ENCODE assay signal across 20 mouse cellular contexts in the genomic region with DNA sequence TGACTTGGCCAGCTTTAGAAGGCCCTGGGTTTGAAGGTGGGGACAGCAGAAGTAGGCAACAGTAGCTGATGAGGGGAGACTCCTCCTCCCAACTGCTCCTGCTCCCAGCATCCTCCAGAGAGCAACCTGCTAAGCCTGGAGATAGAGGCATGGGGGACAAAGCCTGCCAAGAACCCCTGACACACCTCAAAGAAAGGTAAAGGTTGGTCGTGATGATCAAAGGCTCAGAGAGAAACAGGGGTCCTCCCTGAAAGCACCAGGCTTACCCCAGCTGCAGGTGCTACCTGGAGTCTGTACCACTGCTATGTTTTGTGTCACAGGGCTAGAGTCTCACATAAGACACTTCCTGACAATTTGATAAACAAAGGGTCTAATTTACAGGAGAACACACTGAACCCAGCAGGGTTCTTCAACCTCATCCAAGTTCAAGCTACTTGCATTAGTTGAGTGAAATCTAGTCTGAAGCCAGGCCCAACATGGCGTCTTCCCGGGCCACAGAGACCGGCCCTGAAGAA. TPM values are rescaled to one million over a fixed set of nuclear protein-coding genes. Genes with fewer than 3 reads are reported as not detected.
DNase-seq lines count a peak whose midpoint lies in the region; ATAC-seq and TF ChIP-seq lines count a peak whose summit lies in the region.
"Had no signal": no experiment of that assay in that cellular context is flagged by ENCODE, and none has a peak within 500 bp of the region (broad histone marks: within the 10 kb centered on the region; RNA-seq: fewer than 3 reads in every experiment).

No protein-coding gene starts in this region.

- H3K4me1 ChIP-seq in hindbrain, embryonic 10.5 days (replicated peaks): peaks cover 21% of the 10 kb centered on the region
- H3K4me1 ChIP-seq in hindbrain, embryonic 14.5 days (replicated peaks; ENCODE audit: control insufficient read depth, insufficient read depth, low read length): peaks cover 8% of the 10 kb centered on the region
- H3K4me1 ChIP-seq in E14TG2a.4 (replicated peaks; ENCODE audit: low read depth, low read length): peaks cover 91% of the 10 kb centered on the region
- peaks cover 28% of the 10 kb centered on the region for H3K4me1 ChIP-seq in limb, embryonic 10.5 days

- 87% methylated on average over 4 of the region's 4 CpGs for WGBS in hindbrain, embryonic 10.5 days
- WGBS in hindbrain, embryonic 14.5 days: 93% methylated on average over 4 of the region's 4 CpGs
- WGBS in limb, embryonic 10.5 days: 93% methylated on average over 4 of the region's 4 CpGs

- no peaks in the 10 kb centered on the region for H3K9me3 ChIP-seq in hindbrain, embryonic 10.5 days
- H3K9me3 ChIP-seq in hindbrain, embryonic 14.5 days (ENCODE audit: control insufficient read depth, low read length): no peaks in the 10 kb centered on the region
- no peaks in the 10 kb centered on the region for H3K9me3 ChIP-seq in E14TG2a.4 (ENCODE audit: low read length)
- H3K9me3 ChIP-seq in limb, embryonic 10.5 days (replicated peaks): no peaks in the 10 kb centered on the region
- H3K9me3 ChIP-seq: embryonic facial prominence, embryonic 12.5 days; forebrain, embryonic 15.5 days; heart, embryonic 15.5 days had no signal

- no peak overlapping the region for H3K9ac ChIP-seq in hindbrain, embryonic 14.5 days
- H3K9ac ChIP-seq: embryonic facial prominence, embryonic 12.5 days; forebrain, embryonic 15.5 days; heart, embryonic 15.5 days had no signal

- no peaks in the 10 kb centered on the region for H3K27me3 ChIP-seq in hindbrain, embryonic 10.5 days (ENCODE audit: insufficient read depth, poor library complexity, severe bottlenecking)
- no peaks in the 10 kb centered on the region for H3K27me3 ChIP-seq in hindbrain, embryonic 14.5 days (ENCODE audit: control insufficient read depth, insufficient read depth, low read length)
- no peaks in the 10 kb centered on the region for H3K27me3 ChIP-seq in E14TG2a.4 (ENCODE audit: insufficient read depth, low read length)
- 0 out of 2 replicates have a peak, but pooled peaks cover 3% of the 10 kb centered on the region for H3K27me3 ChIP-seq in limb, embryonic 10.5 days (ENCODE audit: low read depth, poor library complexity, severe bottlenecking)
- H3K27me3 ChIP-seq: embryonic facial prominence, embryonic 12.5 days; forebrain, embryonic 15.5 days had no signal

- H3K4me2 ChIP-seq in hindbrain, embryonic 14.5 days (replicated peaks): no peak overlapping the region
- H3K4me2 ChIP-seq: embryonic facial prominence, embryonic 12.5 days; forebrain, embryonic 15.5 days; heart, embryonic 11.5 days; heart, embryonic 15.5 days had no signal

- H3K27ac ChIP-seq in hindbrain, embryonic 10.5 days: peak overlapping the region; percentile 37; the same call in 1 of the 2 replicates
- no peak overlapping the region for H3K27ac ChIP-seq in hindbrain, embryonic 14.5 days
- peak overlapping the region; percentile 62 for H3K27ac ChIP-seq in limb, embryonic 10.5 days
- H3K27ac ChIP-seq: embryonic facial prominence, embryonic 12.5 days; forebrain, embryonic 15.5 days; heart, adult 2 months; heart, embryonic 15.5 days; hindbrain, postnatal 0 days had no signal

- H3K36me3 ChIP-seq in hindbrain, embryonic 10.5 days: no peaks in the 10 kb centered on the region
- no peaks in the 10 kb centered on the region for H3K36me3 ChIP-seq in hindbrain, embryonic 14.5 days (replicated peaks; ENCODE audit: control insufficient read depth, insufficient read depth)
- peaks cover 6% of the 10 kb centered on the region; the same call in 1 of the 2 replicates for H3K36me3 ChIP-seq in E14TG2a.4 (ENCODE audit: insufficient read depth, low read length)
- no peaks in the 10 kb centered on the region for H3K36me3 ChIP-seq in limb, embryonic 10.5 days
- H3K36me3 ChIP-seq: embryonic facial prominence, embryonic 12.5 days; forebrain, embryonic 15.5 days; heart, embryonic 15.5 days had no signal

- no peak for TF ChIP-seq CTCF in E14TG2a.4 (conservative IDR thresholded peaks at IDR 0.05; ENCODE audit: low read length)

- DNase-seq in hindbrain, embryonic 10.5 days (ENCODE audit: low spot score): no peak
- no peak for DNase-seq in hindbrain, embryonic 14.5 days (ENCODE audit: low spot score)
- DNase-seq in ES-CJ7 (ENCODE audit: low read depth, low spot score): peak; percentile 75
- no peak for DNase-seq in limb, embryonic 10.5 days (ENCODE audit: low spot score)
- no peak for DNase-seq in adrenal gland, postnatal 10 days

- H3K4me3 ChIP-seq in hindbrain, embryonic 10.5 days: no peak overlapping the region
- no peak overlapping the region for H3K4me3 ChIP-seq in hindbrain, embryonic 14.5 days (replicated peaks; ENCODE audit: low read length)
- peak overlapping the region; percentile 18; the same call in 1 of the 2 replicates for H3K4me3 ChIP-seq in E14TG2a.4 (replicated peaks; ENCODE audit: low read length)
- H3K4me3 ChIP-seq in limb, embryonic 10.5 days: no peak overlapping the region
- H3K4me3 ChIP-seq: embryonic facial prominence, embryonic 12.5 days; forebrain, embryonic 15.5 days; heart, adult 2 months; heart, embryonic 15.5 days had no signal

- ATAC-seq in hindbrain, embryonic 14.5 days (ENCODE audit: low FRiP score): no peak

RNA-seq across cellular contexts. Expression of gene Accsl, which starts 2.5 kb away (rescaled TPM):
- not detected in 2 replicates for polyA plus RNA-seq in hindbrain, embryonic 10.5 days (2016; fragmentation: Nextera tagmentation; extraction: Ambion mirVana)
- 0.08 and 0.38 TPM in 2 replicates for polyA plus RNA-seq in hindbrain, embryonic 14.5 days (2014; fragmentation: Nextera tagmentation; extraction: Ambion mirVana)
- polyA plus RNA-seq in limb, embryonic 10.5 days (2016; fragmentation: Nextera tagmentation; extraction: Ambion mirVana): not detected in 2 replicates
- total RNA-seq in adrenal gland, postnatal 10 days (2021): 1 to 10 TPM; 1.3 to 1.4 TPM
- total RNA-seq: common myeloid progenitor, adult 5-6 weeks; gastrocnemius, adult 18-20 months; gastrocnemius, postnatal 14 days; heart, adult 2 months; heart, postnatal 14 days; hematopoietic stem cell, adult 5-6 weeks; hindbrain, postnatal 0 days; MEL had no signal
- polyA plus RNA-seq: adrenal gland, adult 2 months; embryonic facial prominence, embryonic 12.5 days; heart, embryonic 11.5 days; heart, embryonic 15.5 days; intestine, embryonic 14.5 days had no signal

RNA-seq across cellular contexts. Expression of gene Accs, which starts 21.7 kb away (rescaled TPM):
- polyA plus RNA-seq in hindbrain, embryonic 10.5 days (2016; fragmentation: Nextera tagmentation; extraction: Ambion mirVana): 8.3 and 9.3 TPM in 2 replicates
- 4.8 and 6.7 TPM in 2 replicates for polyA plus RNA-seq in hindbrain, embryonic 14.5 days (2014; fragmentation: Nextera tagmentation; extraction: Ambion mirVana)
- polyA plus RNA-seq in limb, embryonic 10.5 days (2016; fragmentation: Nextera tagmentation; extraction: Ambion mirVana): 9.3 and 10.2 TPM in 2 replicates
- total RNA-seq in adrenal gland, postnatal 10 days (2021): 10 to 100 TPM; 13.8 to 14.2 TPM

RNA-seq across cellular contexts. Expression of gene Ext2, which starts 49.1 kb away (rescaled TPM):
- polyA plus RNA-seq in hindbrain, embryonic 10.5 days (2016; fragmentation: Nextera tagmentation; extraction: Ambion mirVana): 69.5 and 77.1 TPM in 2 replicates
- 71.3 and 77.7 TPM in 2 replicates for polyA plus RNA-seq in hindbrain, embryonic 14.5 days (2014; fragmentation: Nextera tagmentation; extraction: Ambion mirVana)
- 70.0 and 79.1 TPM in 2 replicates for polyA plus RNA-seq in limb, embryonic 10.5 days (2016; fragmentation: Nextera tagmentation; extraction: Ambion mirVana)
- total RNA-seq in adrenal gland, postnatal 10 days (2021): 10 to 100 TPM; 79.1 to 80.4 TPM
